Mouse (Mus musculus) olfactory bulb, adult 2 months (tissue): ENCODE results near the gene Arvcf.

Source experiments
- CTCF ChIP-seq: fragments of 200-500 bp; IDR thresholded peaks from 2 replicates; pipeline ENCODE4 v1.5.1; 2012; ENCODE audit warnings: low read depth, mild to moderate bottlenecking, low read length, moderate library complexity; ENCODE audit not compliant: insufficient read depth
- POLR2A ChIP-seq: fragments of 200-500 bp; IDR thresholded peaks from 2 replicates; pipeline ENCODE4 v1.6.1; 2012; ENCODE audit warnings: mild to moderate bottlenecking, low read depth, low read length, moderate library complexity; ENCODE audit not compliant: insufficient read depth

DNA sequence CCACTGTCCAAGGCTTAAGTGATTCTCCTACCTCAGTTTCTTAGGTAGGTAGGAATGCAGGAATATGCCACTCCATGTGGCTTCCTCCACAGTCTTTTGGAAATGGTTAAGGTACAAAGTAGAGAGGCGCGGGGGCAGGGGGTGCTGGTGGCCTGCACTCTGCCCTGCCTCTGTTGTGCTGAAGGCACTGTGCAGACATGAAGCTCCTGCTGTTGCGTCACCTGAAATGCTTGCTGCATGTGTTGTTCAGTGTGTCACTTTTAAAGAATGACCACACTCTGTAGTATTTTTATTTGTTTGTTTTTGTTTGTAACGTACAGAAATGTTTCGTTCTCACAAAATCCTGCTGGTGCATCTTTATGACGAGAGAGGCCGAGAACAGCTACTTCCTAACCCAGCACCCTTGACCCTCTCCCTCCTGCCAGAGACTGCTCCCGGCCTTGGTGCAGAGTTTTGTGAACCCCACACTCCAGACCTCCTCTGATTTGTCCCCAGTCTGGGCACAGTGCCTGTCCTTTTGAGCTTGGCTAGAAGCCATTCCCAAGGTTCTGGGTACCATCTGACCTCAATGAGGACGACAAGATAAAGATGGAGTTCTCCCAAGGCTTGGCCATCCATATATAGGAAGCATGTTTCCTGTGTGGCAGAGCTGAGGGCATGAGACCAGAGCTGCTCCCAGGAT, 35.2 kb downstream of the Arvcf start:
- no peak for TF ChIP-seq POLR2A
- no peak for TF ChIP-seq CTCF
